Mouse (Mus musculus) midbrain, embryonic 12.5 days (tissue): Measurements from ENCODE around the gene Mzt1. TPM values are rescaled to one million over a fixed set of nuclear protein-coding genes. Genes with fewer than 3 reads are reported as not detected.
"Not testable (repeated sequence)": the region's sequence is repeated elsewhere in the genome, so short reads cannot be mapped to it uniquely, and the experiment has no call there.

Experiments
- ATAC-seq: fragments of 200-750 bp; cut with Nextera tagmentation; 2 replicates; pipeline ENCODE4 v1.8.0; 2017; ENCODE audit warnings: low read depth, moderate TSS enrichment, moderate library complexity; ENCODE audit not compliant: low FRiP score
- H3K27ac ChIP-seq: fragments of 300-500 bp; sonication (generic); replicated peaks from 2 replicates; pipeline ENCODE4 v1.5.1; 2016; ENCODE audit warnings: mild to moderate bottlenecking
- H3K27me3 ChIP-seq: fragments of 300-500 bp; sonication (generic); 2 replicates; pipeline ENCODE4 v1.6.1; 2016; ENCODE audit warnings: mild to moderate bottlenecking
- H3K36me3 ChIP-seq: fragments of 300-500 bp; sonication (generic); 2 replicates; pipeline ENCODE4 v1.6.1; 2016
- H3K4me1 ChIP-seq: fragments of 300-500 bp; sonication (generic); 2 replicates; pipeline ENCODE4 v1.6.1; 2016
- H3K4me2 ChIP-seq: fragments of 300-500 bp; sonication (generic); replicated peaks from 2 replicates; pipeline ENCODE4 v1.6.1; 2016; ENCODE audit warnings: mild to moderate bottlenecking, moderate library complexity
- H3K4me3 ChIP-seq: fragments of 300-500 bp; sonication (generic); 2 replicates; pipeline ENCODE4 v1.5.1; 2016; ENCODE audit warnings: mild to moderate bottlenecking
- H3K9ac ChIP-seq: fragments of 300-500 bp; sonication (generic); replicated peaks from 2 replicates; pipeline ENCODE4 v1.6.1; 2016; ENCODE audit warnings: mild to moderate bottlenecking, moderate library complexity
- H3K9me3 ChIP-seq: fragments of 300-500 bp; sonication (generic); 2 replicates; pipeline ENCODE4 v1.6.1; 2016; ENCODE audit warnings: mild to moderate bottlenecking
- WGBS: fragments of 180-500 bp; shearing (Covaris S2); methylation state at CpG from one replicate; pipeline ENCODE4 v1.1.7; 2016; 5-methylcytosine and 5-hydroxymethylcytosine counted together
- polyA plus RNA-seq: library from polyadenylated mRNA; unstranded; fragments of >200 nt; fragmentation: Nextera tagmentation; extraction: Ambion mirVana; gene quantifications from 2 replicates; pipeline ENCODE4 v1.2.1, GENCODE M21; 2016

Gene Mzt1
- polyA plus RNA-seq, 1 experiment from 2014 or later, result 130 TPM

DNA sequence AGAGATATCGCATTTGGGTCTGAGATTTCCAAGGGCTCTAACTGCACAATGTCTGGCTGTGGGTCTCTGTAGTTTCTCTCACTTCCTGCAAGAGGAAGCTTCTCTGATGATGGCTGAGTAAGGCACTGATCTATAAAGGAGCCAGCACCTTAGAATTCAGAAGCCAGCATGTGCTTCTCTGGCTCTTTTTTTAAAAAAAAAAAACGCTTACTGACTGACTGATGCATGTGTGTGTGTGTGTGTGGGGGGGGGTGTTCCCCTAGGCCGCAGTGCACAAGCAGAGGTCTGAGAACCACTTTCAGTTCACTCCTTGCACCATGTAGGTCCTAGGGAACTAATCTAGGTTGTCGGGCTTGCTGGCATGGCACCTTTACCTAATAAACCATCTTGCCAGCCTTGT is 4.5 kb downstream of the Mzt1 start:
- peaks cover 18% of the 10 kb centered on the region for H3K36me3 ChIP-seq
- H3K27ac ChIP-seq, result no peak overlapping the region
- 83% methylated on average over 4 of the region's 4 CpGs for WGBS
- H3K4me3 ChIP-seq, result no peak overlapping the region
- no peak overlapping the region for H3K9ac ChIP-seq
- no peaks in the 10 kb centered on the region for H3K9me3 ChIP-seq
- no peak for ATAC-seq
- H3K4me1 ChIP-seq, result peaks cover 15% of the 10 kb centered on the region
- H3K4me2 ChIP-seq, result no peak overlapping the region
- no peaks in the 10 kb centered on the region for H3K27me3 ChIP-seq

DNA sequence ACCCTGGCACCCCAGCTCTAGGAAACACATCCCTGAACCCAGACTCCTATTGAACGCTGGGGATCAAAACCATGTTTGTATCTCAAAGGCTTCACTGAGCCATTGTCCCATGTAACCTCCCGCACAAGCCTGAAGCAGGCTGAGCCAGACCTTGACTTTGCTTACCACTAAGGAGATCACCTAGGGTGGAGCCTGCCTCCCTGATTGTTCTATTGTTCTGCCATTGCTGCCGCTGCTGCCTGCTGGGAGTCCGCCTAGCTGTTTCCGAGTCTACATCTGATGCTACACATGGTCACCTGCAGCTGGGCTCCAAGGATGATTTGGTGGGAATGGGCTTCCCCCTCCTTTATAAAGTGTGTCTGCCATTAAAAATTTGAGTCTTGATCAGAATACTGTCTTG is 6.6 kb downstream of the Mzt1 start:
- not testable (repeated sequence) for H3K9ac ChIP-seq, H3K27ac ChIP-seq, H3K4me1 ChIP-seq, H3K27me3 ChIP-seq, H3K4me3 ChIP-seq, H3K4me2 ChIP-seq, ATAC-seq, H3K9me3 ChIP-seq
- WGBS, result 61% methylated on average over 5 of the region's 5 CpGs
- peaks cover 25% of the 10 kb centered on the region for H3K36me3 ChIP-seq

DNA sequence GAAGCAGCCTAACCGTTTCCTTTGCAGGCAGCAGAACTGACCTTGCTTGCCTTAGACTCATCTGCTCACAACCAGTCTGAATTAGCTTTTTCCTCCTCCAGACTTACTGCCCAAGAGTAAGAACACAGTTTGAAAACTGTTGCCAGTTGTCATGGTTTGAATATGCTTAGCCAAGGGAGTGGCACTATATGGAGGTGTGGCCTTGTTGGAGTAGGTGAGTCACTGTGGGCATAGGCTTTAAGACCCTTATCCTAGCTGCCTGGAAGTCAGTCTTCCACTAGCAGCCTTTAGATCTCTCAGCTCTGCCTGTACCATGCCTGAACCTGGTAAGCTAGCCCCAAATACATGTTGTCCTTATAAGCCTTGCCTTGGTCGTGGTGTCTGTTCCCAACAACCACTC is 8.2 kb downstream of the Mzt1 start:
- Histone ChIP-seq H3K36me3 (peaks cover 32% of the 10 kb centered on the region), H3K9ac (no peak overlapping the region), H3K4me2 (no peak overlapping the region), H3K27me3 (no peaks in the 10 kb centered on the region), H3K27ac (no peak overlapping the region), H3K4me3 (no peak overlapping the region), H3K4me1 (no peaks in the 10 kb centered on the region), H3K9me3 (no peaks in the 10 kb centered on the region)
- no peak for ATAC-seq
- WGBS, result 87% methylated on average over 2 of the region's 2 CpGs

DNA sequence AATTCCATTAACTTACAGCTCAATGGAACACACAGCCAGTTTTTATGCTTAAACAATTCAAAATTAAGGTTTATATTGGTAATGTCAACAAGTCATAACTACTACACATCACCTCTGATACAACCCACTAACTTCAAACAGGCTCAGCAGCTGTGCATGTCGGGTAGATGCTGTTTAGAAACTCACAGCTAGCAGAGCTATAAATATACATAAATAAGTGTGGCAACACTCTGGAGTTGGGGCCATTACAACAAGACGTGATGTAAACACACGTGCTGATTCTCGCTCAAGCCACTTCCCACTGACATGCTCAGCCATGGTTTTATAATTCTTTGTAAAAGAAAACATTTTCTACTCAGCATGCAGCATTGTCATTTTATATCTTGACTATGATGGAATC is 9.9 kb downstream of the Mzt1 start:
- Histone ChIP-seq H3K9ac (no peak overlapping the region), H3K27ac (no peak overlapping the region), H3K4me2 (no peak overlapping the region), H3K27me3 (no peaks in the 10 kb centered on the region), H3K36me3 (peaks cover 38% of the 10 kb centered on the region), H3K9me3 (no peaks in the 10 kb centered on the region), H3K4me3 (no peak overlapping the region), H3K4me1 (no peaks in the 10 kb centered on the region)
- WGBS, result 87% methylated on average over 4 of the region's 4 CpGs
- no peak for ATAC-seq

DNA sequence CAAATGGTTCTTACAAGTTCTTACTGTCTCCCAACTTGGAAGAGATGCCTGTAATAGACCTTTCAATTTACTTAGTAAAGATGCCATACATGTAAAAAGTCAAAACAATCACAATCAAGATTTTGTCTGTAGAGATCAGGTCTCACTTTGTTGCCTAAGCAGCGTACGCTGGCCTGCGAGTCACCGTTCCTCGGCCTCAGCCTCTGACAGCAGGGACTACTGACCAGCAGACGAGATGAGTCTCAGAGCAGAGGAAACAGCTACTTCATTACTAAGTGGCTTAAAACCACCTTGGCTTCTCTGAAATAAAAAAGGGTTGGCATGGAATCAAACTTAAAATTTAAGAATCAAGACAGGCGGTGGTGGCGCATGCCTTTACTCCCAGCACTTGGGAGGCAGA is 11.1 kb downstream of the Mzt1 start:
- H3K4me3 ChIP-seq, ATAC-seq, H3K9ac ChIP-seq, H3K9me3 ChIP-seq, H3K27ac ChIP-seq, H3K4me1 ChIP-seq, H3K27me3 ChIP-seq, H3K4me2 ChIP-seq: not testable (repeated sequence)
- WGBS, result 97% methylated on average over 8 of the region's 8 CpGs
- H3K36me3 ChIP-seq, result peaks cover 38% of the 10 kb centered on the region

DNA sequence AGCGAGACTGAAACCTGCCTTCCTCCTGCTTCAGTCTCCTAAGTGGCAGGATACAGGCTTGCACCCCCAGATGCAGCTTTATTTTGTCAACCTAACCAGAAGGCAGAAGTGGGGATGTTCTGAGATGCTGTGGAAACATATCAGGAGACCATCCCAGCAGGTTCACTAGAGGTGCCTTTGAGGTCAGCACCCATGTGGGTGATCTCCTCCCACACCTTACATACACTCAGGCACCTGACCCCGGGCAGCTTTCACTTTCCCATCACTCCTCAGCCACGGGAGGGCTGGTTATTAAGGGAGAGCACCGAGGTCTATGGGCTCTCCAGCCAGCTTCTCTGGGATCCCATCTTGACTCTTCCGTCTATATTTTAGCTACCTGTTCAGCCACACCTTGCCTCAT is 13.3 kb downstream of the Mzt1 start:
- 83% methylated on average over 5 of the region's 5 CpGs for WGBS
- no peak for ATAC-seq
- H3K4me2 ChIP-seq, result no peak overlapping the region
- H3K9me3 ChIP-seq, result no peaks in the 10 kb centered on the region
- no peaks in the 10 kb centered on the region for H3K27me3 ChIP-seq
- H3K36me3 ChIP-seq, result peaks cover 24% of the 10 kb centered on the region
- no peaks in the 10 kb centered on the region for H3K4me1 ChIP-seq
- no peak overlapping the region for H3K9ac ChIP-seq
- H3K27ac ChIP-seq, result no peak overlapping the region
- no peak overlapping the region for H3K4me3 ChIP-seq

DNA sequence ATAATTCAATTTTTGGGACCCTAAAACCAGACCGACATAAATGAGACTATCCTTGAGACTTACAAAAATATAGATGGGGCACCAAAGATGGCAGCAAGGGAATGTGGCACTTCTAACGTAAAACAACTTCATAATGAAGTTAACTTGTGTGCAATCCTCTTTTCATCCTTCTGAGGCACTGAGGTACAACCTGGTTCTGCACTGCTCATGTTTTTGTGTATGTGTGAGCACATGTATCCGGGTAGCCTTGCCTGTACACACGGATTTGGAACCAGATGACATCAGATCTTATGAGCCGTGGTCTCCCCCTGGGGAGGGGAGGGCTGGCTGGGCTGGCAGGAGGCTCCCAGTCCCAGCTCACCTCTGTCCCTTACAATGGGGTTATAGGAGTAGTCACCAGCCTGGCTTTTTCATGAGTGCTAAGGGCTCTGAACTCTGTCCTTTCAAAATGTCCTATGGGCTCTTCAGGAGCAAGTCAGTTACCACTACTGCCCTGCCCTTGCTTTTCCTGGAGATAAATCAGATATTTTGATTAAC is 14.5 kb downstream of the Mzt1 start:
- no peak overlapping the region for H3K4me3 ChIP-seq
- 84% methylated on average over 5 of the region's 5 CpGs for WGBS
- H3K4me1 ChIP-seq, result no peaks in the 10 kb centered on the region
- no peak overlapping the region for H3K27ac ChIP-seq
- H3K36me3 ChIP-seq, result peaks cover 20% of the 10 kb centered on the region
- no peak overlapping the region for H3K9ac ChIP-seq
- no peaks in the 10 kb centered on the region for H3K27me3 ChIP-seq
- no peak overlapping the region for H3K4me2 ChIP-seq
- no peaks in the 10 kb centered on the region for H3K9me3 ChIP-seq
- peak; percentile 48; the same call in 1 of the 2 replicates for ATAC-seq

DNA sequence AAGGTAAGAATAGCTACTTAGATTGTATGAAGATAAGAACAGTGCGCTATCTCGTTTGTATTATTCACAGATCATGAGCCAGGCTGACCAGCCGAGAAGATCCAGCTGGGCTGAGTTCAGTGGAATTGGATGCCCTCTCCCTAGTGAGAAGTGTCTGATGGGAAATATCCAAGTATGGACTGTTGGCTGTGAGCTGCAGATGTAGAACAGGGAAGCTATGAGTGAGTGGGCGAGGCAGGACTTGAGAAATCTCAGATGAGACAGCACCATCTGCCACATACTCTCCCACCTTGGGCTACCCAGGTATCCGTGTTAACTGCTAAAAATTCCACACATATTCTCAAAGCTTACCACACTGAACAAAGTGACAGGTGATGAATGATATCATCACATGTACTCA is 15.9 kb downstream of the Mzt1 start:
- no peak overlapping the region for H3K4me2 ChIP-seq
- no peak overlapping the region for H3K9ac ChIP-seq
- H3K36me3 ChIP-seq, result peaks cover 15% of the 10 kb centered on the region; the same call in 1 of the 2 replicates
- no peaks in the 10 kb centered on the region for H3K27me3 ChIP-seq
- H3K9me3 ChIP-seq, result no peaks in the 10 kb centered on the region
- H3K4me3 ChIP-seq, result no peak overlapping the region
- H3K27ac ChIP-seq, result no peak overlapping the region
- 77% methylated on average over 5 of the region's 5 CpGs for WGBS
- no peak for ATAC-seq
- no peaks in the 10 kb centered on the region for H3K4me1 ChIP-seq

DNA sequence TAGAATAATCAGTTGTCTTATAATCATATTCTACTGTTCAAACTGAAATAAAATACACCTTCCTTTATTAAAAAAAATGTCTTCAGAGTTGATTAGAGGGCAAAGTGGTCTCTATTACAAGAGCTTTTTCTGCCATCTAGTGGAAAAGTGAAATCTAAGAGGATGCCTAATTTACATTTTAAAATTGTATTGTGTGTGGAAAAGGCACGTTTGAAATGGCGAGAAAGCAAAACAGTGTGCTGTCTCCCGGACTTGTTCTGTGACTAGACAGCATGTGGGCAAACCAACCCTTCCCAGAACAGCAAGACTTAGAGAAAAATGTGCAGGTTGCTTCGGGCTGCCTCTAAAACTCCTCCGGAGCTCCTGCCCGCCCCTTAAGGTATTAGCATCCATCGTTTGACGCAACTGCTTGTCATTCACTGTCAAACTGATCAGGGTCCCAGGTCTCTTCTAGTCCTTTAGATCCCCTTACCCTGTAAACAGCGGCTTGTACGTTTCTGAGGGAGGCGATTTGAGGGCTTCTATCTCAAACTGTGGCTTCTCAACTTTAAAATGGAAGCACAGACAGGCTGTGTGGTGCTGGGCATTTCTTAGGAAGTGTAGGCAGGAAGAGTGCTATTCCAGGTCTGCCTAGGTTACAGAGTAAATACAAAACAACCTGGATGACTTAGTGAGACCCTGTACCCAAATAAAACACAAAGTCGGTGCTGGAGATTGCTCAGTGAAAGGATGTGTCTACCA is 23.4 kb downstream of the Mzt1 start:
- Histone ChIP-seq H3K27ac (no peak overlapping the region), H3K27me3 (no peaks in the 10 kb centered on the region), H3K4me2 (peak overlapping the region; percentile 47), H3K9ac (no peak overlapping the region; the same call in 1 of the 2 replicates), H3K4me1 (0 out of 2 replicates have a peak, but pooled peaks cover 4% of the 10 kb centered on the region), H3K36me3 (no peaks in the 10 kb centered on the region), H3K9me3 (no peaks in the 10 kb centered on the region), H3K4me3 (peak overlapping the region; percentile 33)
- 0 out of 2 replicates have a peak, but pooled peaks have one; percentile 24 for ATAC-seq
- 38% methylated on average over 12 of the region's 12 CpGs for WGBS

DNA sequence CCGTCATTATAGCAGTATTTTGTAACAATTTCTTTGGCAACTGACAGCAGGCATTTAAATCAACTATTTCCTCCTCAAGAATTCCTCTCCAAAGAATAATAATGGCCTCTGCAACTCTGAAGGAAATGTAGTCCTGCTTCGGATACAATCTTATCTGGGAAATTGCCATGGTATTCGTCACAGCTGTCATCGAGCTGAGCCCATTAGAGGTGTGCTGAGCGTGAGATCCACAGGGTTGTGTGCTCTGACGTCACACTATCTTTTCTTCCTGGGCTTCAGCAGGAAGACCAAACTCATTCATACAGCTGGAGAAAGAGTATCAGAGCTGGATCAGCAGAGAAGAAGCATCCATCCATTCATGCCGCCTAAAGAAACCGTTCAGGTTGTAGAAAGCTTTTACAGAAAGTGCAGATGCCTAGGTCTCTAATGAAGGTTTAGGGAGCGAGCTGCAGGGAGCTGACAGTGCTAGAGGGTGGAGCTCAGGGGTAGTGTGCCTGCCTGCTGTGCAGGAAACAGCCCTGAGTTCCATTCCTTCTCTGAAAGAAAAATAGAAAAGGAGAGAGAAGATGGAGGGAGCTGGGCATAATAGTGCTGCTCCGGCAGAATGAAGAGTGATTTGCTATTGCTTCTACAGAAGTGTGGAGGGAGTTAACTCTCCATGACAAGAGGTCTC is 26.7 kb downstream of the Mzt1 start:
- no peak overlapping the region for H3K4me3 ChIP-seq
- no peak for ATAC-seq
- WGBS, result 68% methylated on average over 10 of the region's 10 CpGs
- H3K27me3 ChIP-seq, result no peaks in the 10 kb centered on the region
- H3K9ac ChIP-seq, result no peak overlapping the region
- H3K4me2 ChIP-seq, result no peak overlapping the region
- H3K36me3 ChIP-seq, result no peaks in the 10 kb centered on the region
- 0 out of 2 replicates have a peak, but pooled peaks cover 4% of the 10 kb centered on the region for H3K4me1 ChIP-seq
- no peak overlapping the region for H3K27ac ChIP-seq
- no peaks in the 10 kb centered on the region for H3K9me3 ChIP-seq

DNA sequence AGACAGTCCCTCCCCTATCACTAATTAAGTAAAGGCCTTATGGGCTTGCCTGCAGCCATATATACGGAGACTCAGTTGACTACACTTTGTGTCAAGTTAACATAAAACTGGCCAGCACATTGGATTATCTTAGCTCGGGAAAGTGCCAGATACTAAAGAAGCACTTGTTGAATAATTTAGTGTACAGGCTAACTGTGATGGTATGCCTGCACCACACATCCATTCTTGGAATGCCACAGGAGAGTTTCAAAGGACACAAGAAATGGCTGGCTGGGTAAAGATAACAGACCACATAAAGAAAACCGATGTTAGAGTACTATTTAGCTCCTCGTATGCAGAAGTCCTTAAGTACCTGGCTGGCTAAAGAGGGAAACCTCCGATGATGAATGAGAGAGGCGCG is 27.2 kb downstream of the Mzt1 start:
- no peak for ATAC-seq
- H3K27ac ChIP-seq, result no peak overlapping the region
- H3K36me3 ChIP-seq, result no peaks in the 10 kb centered on the region
- H3K9ac ChIP-seq, result no peak overlapping the region
- H3K4me2 ChIP-seq, result no peak overlapping the region
- 91% methylated on average over 7 of the region's 7 CpGs for WGBS
- H3K27me3 ChIP-seq, result no peaks in the 10 kb centered on the region
- no peak overlapping the region for H3K4me3 ChIP-seq
- 0 out of 2 replicates have a peak, but pooled peaks cover 4% of the 10 kb centered on the region for H3K4me1 ChIP-seq
- no peaks in the 10 kb centered on the region for H3K9me3 ChIP-seq

DNA sequence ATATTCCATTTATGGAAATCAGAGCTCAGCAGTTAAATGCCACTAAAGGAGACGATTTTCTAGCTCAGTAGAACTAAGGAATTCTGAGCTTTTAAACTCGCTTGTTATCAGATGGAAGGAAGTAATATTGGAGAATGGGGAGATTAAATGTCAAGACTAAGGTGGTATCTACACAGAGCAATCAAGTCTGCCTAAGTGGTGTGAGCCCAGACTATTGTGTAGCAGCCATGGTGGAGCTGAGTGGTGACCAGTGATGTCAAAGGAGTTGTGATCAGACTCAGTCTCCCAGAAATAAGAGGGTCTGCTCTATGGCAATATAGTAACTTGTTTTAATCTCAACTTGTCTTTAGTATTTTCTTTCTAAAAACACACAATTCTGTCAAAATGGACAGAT is 35.0 kb downstream of the Mzt1 start:
- Histone ChIP-seq H3K4me1 (no peaks in the 10 kb centered on the region), H3K9ac (no peak overlapping the region), H3K4me2 (no peak overlapping the region), H3K36me3 (no peaks in the 10 kb centered on the region), H3K4me3 (no peak overlapping the region), H3K27ac (no peak overlapping the region), H3K27me3 (no peaks in the 10 kb centered on the region), H3K9me3 (no peaks in the 10 kb centered on the region)
- no peak for ATAC-seq
- 71% methylated on average over 2 of the region's 2 CpGs for WGBS
